Mouse (Mus musculus): Measurements from ENCODE around the gene Slc25a44. TPM values are rescaled to one million over a fixed set of nuclear protein-coding genes. Genes with fewer than 3 reads are reported as not detected.

Slc25a44 gene
- polyA plus RNA-seq, 1 experiment from 2014 or later = 33.2 TPM

- Histone ChIP-seq H3K4me1 (peaks cover 28% of the 10 kb centered on the region), H3K27me3 (no peaks in the 10 kb centered on the region), H3K9ac (replicated peaks) (no peak overlapping the region), H3K4me3 (no peak overlapping the region), H3K36me3 (peaks cover 3% of the 10 kb centered on the region), H3K4me2 (replicated peaks) (peak overlapping the region; percentile 84), H3K27ac (replicated peaks) (no peak overlapping the region), H3K9me3 (no peaks in the 10 kb centered on the region)
- ATAC-seq (replicated peaks) = no peak
- 87% methylated on average over 10 of the region's 10 CpGs for WGBS
These were observed 925 bp upstream of the Slc25a44 start for GRCm38 (mm10) chr3:88425708-88426420.

- H3K4me2 ChIP-seq (replicated peaks) = peak overlapping the region; percentile 84
- 2% methylated on average over 2 of the region's 2 CpGs for WGBS
- H3K27me3 ChIP-seq = no peaks in the 10 kb centered on the region
- peak overlapping the region; percentile 79; the same call in 1 of the 2 replicates for H3K27ac ChIP-seq (replicated peaks)
- peak overlapping the region; percentile 79 for H3K4me3 ChIP-seq
- H3K9ac ChIP-seq (replicated peaks) = no peak overlapping the region
- H3K4me1 ChIP-seq = peaks cover 28% of the 10 kb centered on the region
- H3K36me3 ChIP-seq = peaks cover 8% of the 10 kb centered on the region
- no peaks in the 10 kb centered on the region for H3K9me3 ChIP-seq
- no peak for ATAC-seq (replicated peaks)
These were observed 371 bp upstream of the Slc25a44 start for GRCm38 (mm10) chr3:88425330-88425689.

GRCm38 (mm10) chr3:88422020-88422720, 2.8 kb downstream of the Slc25a44 start:
- WGBS = 33% methylated on average over 9 of the region's 9 CpGs
- peaks cover 38% of the 10 kb centered on the region for H3K4me1 ChIP-seq
- H3K4me2 ChIP-seq (replicated peaks) = no peak overlapping the region
- no peak overlapping the region for H3K4me3 ChIP-seq
- 0 out of 2 replicates have a peak overlapping the region, but pooled peaks have one; percentile 14 for H3K9ac ChIP-seq (replicated peaks)
- no peaks in the 10 kb centered on the region for H3K9me3 ChIP-seq
- ATAC-seq (replicated peaks) = no peak
- no peaks in the 10 kb centered on the region for H3K27me3 ChIP-seq
- peaks cover 31% of the 10 kb centered on the region for H3K36me3 ChIP-seq
- peak overlapping the region; percentile 8; the same call in 1 of the 2 replicates for H3K27ac ChIP-seq (replicated peaks)

DNA sequence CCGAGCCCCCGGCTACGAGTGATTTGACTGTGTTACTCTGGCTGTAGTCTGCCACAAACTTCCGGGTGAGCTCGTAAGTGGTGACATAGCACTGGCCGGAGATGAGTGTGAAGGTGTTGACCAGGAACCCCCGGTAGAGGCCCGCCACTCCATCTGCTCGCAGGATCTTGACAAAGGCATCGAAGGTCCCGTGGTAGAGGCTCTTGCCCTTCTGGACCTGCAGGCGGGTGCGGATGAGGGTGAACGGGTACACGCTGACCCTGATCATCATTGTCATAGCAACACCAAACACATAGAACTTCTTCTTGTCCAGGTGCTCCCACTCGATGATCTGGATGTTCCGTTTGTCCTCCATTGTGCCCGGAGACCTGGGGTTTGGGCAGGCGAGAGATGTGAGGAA, 4.2 kb downstream of the Slc25a44 start:
- 94% methylated on average over 19 of the region's 19 CpGs for WGBS
- ATAC-seq (replicated peaks) = no peak
- H3K36me3 ChIP-seq = peaks cover 42% of the 10 kb centered on the region

DNA sequence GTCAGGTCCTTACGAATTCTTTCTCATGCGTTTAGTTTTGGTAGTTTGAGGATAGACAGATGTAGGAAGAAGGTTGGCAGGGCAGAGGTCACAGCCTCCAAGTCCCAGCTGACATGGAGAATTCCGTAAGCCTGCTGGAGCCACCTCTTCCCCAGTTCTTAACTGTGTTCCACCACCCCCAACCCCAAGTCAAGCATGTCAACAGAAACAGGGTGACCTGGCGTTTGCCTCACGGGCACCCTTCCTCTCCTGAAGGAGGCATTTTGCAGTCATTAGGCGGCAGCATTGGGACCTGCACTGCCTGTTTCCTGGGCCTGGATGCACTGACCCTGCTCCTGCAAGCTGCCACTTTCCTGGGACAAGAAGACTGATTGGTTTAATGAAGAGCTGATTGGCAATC, 6.9 kb downstream of the Slc25a44 start:
- H3K27me3 ChIP-seq = no peaks in the 10 kb centered on the region
- peaks cover 50% of the 10 kb centered on the region for H3K36me3 ChIP-seq
- no peak overlapping the region for H3K9ac ChIP-seq (replicated peaks)
- H3K4me3 ChIP-seq = no peak overlapping the region
- no peak overlapping the region for H3K4me2 ChIP-seq (replicated peaks)
- WGBS = 86% methylated on average over 6 of the region's 6 CpGs
- no peaks in the 10 kb centered on the region for H3K9me3 ChIP-seq
- H3K4me1 ChIP-seq = peaks cover 23% of the 10 kb centered on the region
- no peak for ATAC-seq (replicated peaks)
- H3K27ac ChIP-seq (replicated peaks) = no peak overlapping the region

More for the DNA sequence above, 4.2 kb downstream of the Slc25a44 start:
- Histone ChIP-seq H3K9ac (replicated peaks) (no peak overlapping the region), H3K9me3 (no peaks in the 10 kb centered on the region), H3K4me1 (peaks cover 38% of the 10 kb centered on the region), H3K27me3 (no peaks in the 10 kb centered on the region), H3K4me3 (no peak overlapping the region), H3K27ac (replicated peaks) (no peak overlapping the region), H3K4me2 (replicated peaks) (no peak overlapping the region)

GRCm38 (mm10) chr3:88415668-88416067, 9.3 kb downstream of the Slc25a44 start:
- H3K36me3 ChIP-seq = peaks cover 55% of the 10 kb centered on the region
- no peaks in the 10 kb centered on the region for H3K27me3 ChIP-seq
- WGBS = 89% methylated on average over 4 of the region's 4 CpGs
- H3K9ac ChIP-seq (replicated peaks) = no peak overlapping the region
- no peak for ATAC-seq (replicated peaks)
- no peak overlapping the region for H3K4me3 ChIP-seq
- no peak overlapping the region for H3K4me2 ChIP-seq (replicated peaks)
- H3K9me3 ChIP-seq = no peaks in the 10 kb centered on the region
- no peak overlapping the region for H3K27ac ChIP-seq (replicated peaks)
- H3K4me1 ChIP-seq = peaks cover 12% of the 10 kb centered on the region

DNA sequence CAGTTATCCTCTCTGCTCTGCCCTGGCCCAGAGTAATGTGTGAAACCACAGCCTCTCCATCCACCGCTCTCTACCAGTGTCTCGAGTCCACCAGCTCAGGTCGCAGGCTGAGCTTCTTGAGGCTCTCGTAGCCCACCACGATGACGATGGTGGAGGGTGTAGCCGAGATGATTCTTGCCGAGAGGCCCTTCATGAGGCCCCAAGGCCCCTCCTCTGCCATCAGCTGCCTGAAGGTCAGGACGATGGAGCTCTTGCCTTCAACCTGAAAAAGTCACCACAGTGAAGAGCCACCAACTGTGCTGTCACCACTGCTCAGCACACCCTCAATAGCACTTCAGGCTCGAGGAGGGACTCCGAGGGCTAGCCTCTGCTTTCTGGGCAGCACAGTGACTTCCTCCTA, 12.3 kb downstream of the Slc25a44 start:
- Histone ChIP-seq H3K9me3 (no peaks in the 10 kb centered on the region), H3K4me2 (replicated peaks) (no peak overlapping the region), H3K36me3 (peaks cover 30% of the 10 kb centered on the region), H3K27ac (replicated peaks) (no peak overlapping the region), H3K9ac (replicated peaks) (no peak overlapping the region), H3K27me3 (no peaks in the 10 kb centered on the region), H3K4me1 (peaks cover 21% of the 10 kb centered on the region), H3K4me3 (no peak overlapping the region)
- WGBS = 92% methylated on average over 11 of the region's 11 CpGs
- no peak for ATAC-seq (replicated peaks)

DNA sequence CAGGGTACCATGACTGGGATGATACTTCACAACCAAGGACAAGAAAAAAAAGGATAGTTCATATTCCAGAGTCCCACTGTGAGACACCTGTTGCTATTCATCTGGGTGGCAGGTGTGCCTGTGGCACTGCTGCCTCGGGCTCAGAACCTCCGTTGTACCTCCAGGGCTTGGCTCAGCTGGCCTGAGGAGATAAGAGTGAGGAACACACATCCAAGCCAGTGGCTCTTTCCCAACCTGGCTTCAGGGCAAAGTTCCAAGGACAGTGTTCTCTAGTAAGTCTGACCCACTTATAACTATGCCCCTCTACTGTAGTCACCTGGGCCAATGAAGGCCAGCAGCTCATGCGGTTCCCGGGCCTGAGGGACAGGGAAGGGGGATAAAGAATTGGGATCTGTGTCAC, 13.3 kb downstream of the Slc25a44 start:
- Histone ChIP-seq H3K27ac (replicated peaks) (no peak overlapping the region), H3K9ac (replicated peaks) (no peak overlapping the region), H3K9me3 (no peaks in the 10 kb centered on the region), H3K36me3 (peaks cover 27% of the 10 kb centered on the region), H3K27me3 (no peaks in the 10 kb centered on the region), H3K4me2 (replicated peaks) (no peak overlapping the region), H3K4me3 (no peak overlapping the region), H3K4me1 (peaks cover 21% of the 10 kb centered on the region)
- no peak for ATAC-seq (replicated peaks)
- 91% methylated on average over 4 of the region's 4 CpGs for WGBS

GRCm38 (mm10) chr3:88410645-88411031, 14.3 kb downstream of the Slc25a44 start:
- H3K9ac ChIP-seq (replicated peaks) = peak overlapping the region; percentile 78
- peak overlapping the region; percentile 83; the same call in 1 of the 2 replicates for H3K27ac ChIP-seq (replicated peaks)
- H3K4me2 ChIP-seq (replicated peaks) = peak overlapping the region; percentile 59
- no peak for ATAC-seq (replicated peaks)
- H3K4me1 ChIP-seq = peaks cover 21% of the 10 kb centered on the region
- peak overlapping the region; percentile 58 for H3K4me3 ChIP-seq
- 26% methylated on average over 7 of the region's 7 CpGs for whole genome bisulfite sequencing
- H3K36me3 ChIP-seq = peaks cover 16% of the 10 kb centered on the region
- H3K27me3 ChIP-seq = no peaks in the 10 kb centered on the region
- H3K9me3 ChIP-seq = no peaks in the 10 kb centered on the region

- peak; percentile 94 for ATAC-seq (replicated peaks)
- Histone ChIP-seq H3K4me1 (peaks cover 21% of the 10 kb centered on the region), H3K27ac (replicated peaks) (peak within 1 kb of the TSS; percentile 83), H3K36me3 (peaks cover 11% of the 10 kb centered on the region), H3K9me3 (no peaks in the 10 kb centered on the region), H3K27me3 (no peaks in the 10 kb centered on the region), H3K4me3 (peak within 1 kb of the TSS; percentile 58), H3K4me2 (replicated peaks) (peak within 1 kb of the TSS; percentile 59), H3K9ac (replicated peaks) (peak within 1 kb of the TSS; percentile 78)
- under 1% methylated on average over 54 of the region's 54 CpGs for WGBS
These were observed 14.9 kb downstream of the Slc25a44 start, which contains the start of gene Pmf1 for GRCm38 (mm10) chr3:88409741-88410644. TSS of gene Pmf1 (minus strand) at chr3:88410331.

- ATAC-seq (replicated peaks) = no peak
- WGBS = 66% methylated on average over 5 of the region's 5 CpGs
- no peaks in the 10 kb centered on the region for H3K27me3 ChIP-seq
- H3K9me3 ChIP-seq = no peaks in the 10 kb centered on the region
- H3K4me3 ChIP-seq = peak overlapping the region; percentile 58
- H3K36me3 ChIP-seq = peaks cover 10% of the 10 kb centered on the region
- peak overlapping the region; percentile 59 for H3K4me2 ChIP-seq (replicated peaks)
- peaks cover 21% of the 10 kb centered on the region for H3K4me1 ChIP-seq
- no peak overlapping the region for H3K27ac ChIP-seq (replicated peaks)
- H3K9ac ChIP-seq (replicated peaks) = peak overlapping the region; percentile 78
These were observed 16.0 kb downstream of the Slc25a44 start for GRCm38 (mm10) chr3:88408953-88409352.

GRCm38 (mm10) chr3:88407529-88407928, 17.4 kb downstream of the Slc25a44 start:
- H3K9me3 ChIP-seq = no peaks in the 10 kb centered on the region
- H3K27ac ChIP-seq (replicated peaks) = no peak overlapping the region
- no peak for ATAC-seq (replicated peaks)
- no peak overlapping the region for H3K4me3 ChIP-seq
- 59% methylated on average over 7 of the region's 7 CpGs for WGBS
- H3K4me2 ChIP-seq (replicated peaks) = no peak overlapping the region
- H3K4me1 ChIP-seq = peaks cover 21% of the 10 kb centered on the region
- no peak overlapping the region for H3K9ac ChIP-seq (replicated peaks)
- no peaks in the 10 kb centered on the region for H3K27me3 ChIP-seq
- peaks cover 6% of the 10 kb centered on the region for H3K36me3 ChIP-seq

Measured in forebrain, embryonic 15.5 days (tissue).